Mouse (Mus musculus): Measurements from ENCODE around the gene Fgd2. TPM values are rescaled to one million over a fixed set of nuclear protein-coding genes. Genes with fewer than 3 reads are reported as not detected.
A peak's percentile ranks its signal among the peaks of the same experiment; 100 is the strongest.
"Not testable (repeated sequence)": the region's sequence is repeated elsewhere in the genome, so short reads cannot be mapped to it uniquely, and the experiment has no call there.

The Fgd2 gene
- polyA plus RNA-seq, 1 experiment = 2.1 TPM

DNA sequence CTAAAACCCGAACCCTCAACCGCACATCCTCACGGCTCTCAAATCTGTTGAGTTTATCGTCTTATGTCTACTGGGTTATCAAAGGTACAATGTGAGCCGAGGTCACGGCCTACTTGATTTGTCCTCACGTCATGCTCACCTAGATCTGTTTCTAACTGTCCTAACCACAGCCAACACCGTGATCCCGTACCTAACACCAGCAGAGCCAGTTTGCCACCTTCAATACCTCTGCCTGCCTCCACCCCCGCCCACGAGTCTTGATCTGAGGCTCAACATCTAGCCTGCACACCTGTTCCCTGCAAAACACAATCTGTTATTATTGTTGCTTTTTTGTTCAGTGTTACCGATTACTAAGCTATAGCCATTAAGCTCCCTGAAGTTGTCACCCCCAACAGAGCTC lies 15.4 kb upstream of the Fgd2 start:
- no peak overlapping the region for H3K4me3 ChIP-seq (ENCODE audit: insufficient read depth, low read depth, low read length)
- H3K4me1 ChIP-seq (ENCODE audit: control insufficient read depth, insufficient read depth, insufficient read length, low read length) = peaks cover 29% of the 10 kb centered on the region
- no peak overlapping the region for H3K27ac ChIP-seq (replicated peaks; ENCODE audit: low read depth, low read length)

DNA sequence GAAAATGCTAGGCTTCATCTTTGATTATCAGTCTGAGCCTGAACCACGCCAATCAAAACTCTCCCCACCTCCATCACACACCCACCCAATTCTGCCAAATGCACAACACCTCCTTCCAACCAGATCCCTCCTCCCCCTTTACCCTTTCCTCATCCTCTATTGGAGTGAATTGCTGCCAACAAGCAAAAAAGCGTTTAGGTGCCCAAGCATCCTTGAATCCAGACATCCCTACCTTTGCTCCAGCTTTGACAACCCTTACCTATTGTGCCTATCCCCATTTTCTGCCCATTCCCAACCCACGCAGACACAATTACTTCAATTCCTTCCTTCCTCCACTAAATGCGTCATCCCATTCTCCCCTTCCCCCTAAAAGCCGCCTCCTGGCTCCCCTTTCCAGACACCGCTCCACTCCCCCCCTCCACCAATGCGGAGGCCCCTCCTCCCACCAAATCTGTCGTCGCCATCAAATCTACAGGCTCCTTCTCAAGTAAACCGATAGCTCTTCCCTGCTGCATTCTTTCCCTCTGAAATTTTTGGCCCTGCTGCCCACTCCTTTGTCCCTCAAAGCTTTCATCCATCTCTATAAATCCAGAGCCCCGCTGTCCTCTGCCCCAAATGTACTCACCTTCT lies 14.1 kb upstream of the Fgd2 start:
- Histone ChIP-seq H3K4me3 (ENCODE audit: insufficient read depth, low read depth, low read length) (peak overlapping the region; percentile 95), H3K4me1 (ENCODE audit: control insufficient read depth, insufficient read depth, insufficient read length, low read length) (peaks cover 20% of the 10 kb centered on the region), H3K27ac (replicated peaks; ENCODE audit: low read depth, low read length) (peak overlapping the region; percentile 76)

DNA sequence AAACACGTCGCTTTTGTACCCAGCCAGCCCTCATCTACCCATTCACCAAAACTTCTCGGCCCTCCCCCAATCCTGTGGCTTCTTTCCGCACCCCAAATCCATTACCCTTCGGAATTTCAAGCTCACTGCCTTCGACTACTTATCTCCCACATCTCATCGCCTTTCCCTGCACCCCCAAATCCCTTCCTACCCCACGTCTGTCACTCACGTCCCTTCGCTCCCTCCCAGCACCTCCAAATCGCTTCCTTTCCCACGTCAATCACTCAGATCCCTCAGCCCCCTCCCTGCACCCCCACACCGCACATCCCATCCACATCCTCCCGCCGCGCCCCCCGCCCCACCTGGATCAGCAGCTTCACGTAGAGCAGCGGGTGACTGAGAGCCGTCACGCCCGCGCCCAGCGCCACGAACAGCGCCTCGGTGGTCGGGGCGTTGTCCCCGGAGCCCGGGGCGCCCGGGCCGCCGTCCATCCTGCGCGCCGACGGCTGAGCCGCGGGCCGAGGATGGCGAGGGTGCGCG lies 13.5 kb upstream of the Fgd2 start:
- Histone ChIP-seq H3K27ac (replicated peaks; ENCODE audit: low read depth, low read length) (peak overlapping the region; percentile 76), H3K4me1 (ENCODE audit: control insufficient read depth, insufficient read depth, insufficient read length, low read length) (peaks cover 14% of the 10 kb centered on the region), H3K4me3 (ENCODE audit: insufficient read depth, low read depth, low read length) (peak overlapping the region; percentile 95)

DNA sequence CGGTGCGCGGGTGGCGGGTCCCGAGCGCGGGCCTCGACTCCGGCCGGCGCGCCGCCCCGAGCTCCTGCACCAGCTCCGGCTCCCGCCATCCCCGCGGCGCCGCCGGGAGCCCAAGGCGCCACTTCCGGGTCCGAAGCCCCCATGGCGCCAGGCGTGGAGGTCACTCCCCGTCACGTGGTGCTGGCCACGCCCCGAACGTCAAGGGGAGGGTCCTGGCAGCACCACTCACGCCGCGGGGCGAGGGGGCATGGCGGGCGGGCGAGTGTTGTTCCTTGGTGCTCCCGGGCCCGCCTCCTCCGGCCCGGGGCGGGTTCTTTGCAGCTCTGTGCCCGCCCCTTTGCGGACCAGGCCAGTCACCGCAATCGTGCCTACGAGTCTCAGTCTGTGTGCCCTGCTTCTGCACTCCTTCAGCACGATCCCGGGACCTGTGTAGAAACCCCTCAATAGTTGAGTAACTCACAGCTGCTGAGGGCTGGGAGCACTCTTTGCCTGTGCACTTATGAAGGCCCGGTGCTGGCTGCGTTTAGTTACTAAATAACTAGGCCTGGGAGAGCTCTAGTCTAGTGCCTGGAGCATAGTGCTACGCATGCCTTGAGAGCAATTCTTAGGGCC lies 13.0 kb upstream of the Fgd2 start, which contains the start of gene Mtch1:
Gene Mtch1 (minus strand): TSS at position 290 of the 612 bp plus-strand sequence.
- Histone ChIP-seq H3K4me3 (ENCODE audit: insufficient read depth, low read depth, low read length) (peak within 1 kb of the TSS; percentile 95), H3K27ac (replicated peaks; ENCODE audit: low read depth, low read length) (peak within 1 kb of the TSS; percentile 76), H3K4me1 (ENCODE audit: control insufficient read depth, insufficient read depth, insufficient read length, low read length) (peaks cover 8% of the 10 kb centered on the region)

DNA sequence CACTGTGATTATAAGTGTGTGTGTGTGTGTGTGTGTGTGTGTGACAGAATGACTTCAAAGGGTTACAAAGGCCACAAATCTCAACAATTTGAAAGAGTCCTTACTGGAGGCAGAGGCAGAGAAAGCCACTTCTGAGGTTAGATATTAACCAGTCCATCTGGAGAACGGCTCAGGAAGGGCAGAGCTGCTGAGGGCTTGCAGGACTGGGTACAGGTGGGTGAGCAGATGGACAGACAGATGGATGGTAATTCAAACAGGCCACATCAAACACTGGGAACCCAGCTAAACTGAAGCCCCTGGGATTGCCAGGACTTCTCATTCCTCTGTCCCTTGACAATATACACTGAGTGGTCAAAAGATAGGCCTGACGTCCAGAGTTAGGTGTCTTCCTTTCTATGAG lies 11.7 kb upstream of the Fgd2 start:
- peaks cover 7% of the 10 kb centered on the region; the same call in 1 of the 2 replicates for H3K4me1 ChIP-seq (ENCODE audit: control insufficient read depth, insufficient read depth, insufficient read length, low read length)
- H3K4me3 ChIP-seq (ENCODE audit: insufficient read depth, low read depth, low read length) = no peak overlapping the region
- no peak overlapping the region for H3K27ac ChIP-seq (replicated peaks; ENCODE audit: low read depth, low read length)

DNA sequence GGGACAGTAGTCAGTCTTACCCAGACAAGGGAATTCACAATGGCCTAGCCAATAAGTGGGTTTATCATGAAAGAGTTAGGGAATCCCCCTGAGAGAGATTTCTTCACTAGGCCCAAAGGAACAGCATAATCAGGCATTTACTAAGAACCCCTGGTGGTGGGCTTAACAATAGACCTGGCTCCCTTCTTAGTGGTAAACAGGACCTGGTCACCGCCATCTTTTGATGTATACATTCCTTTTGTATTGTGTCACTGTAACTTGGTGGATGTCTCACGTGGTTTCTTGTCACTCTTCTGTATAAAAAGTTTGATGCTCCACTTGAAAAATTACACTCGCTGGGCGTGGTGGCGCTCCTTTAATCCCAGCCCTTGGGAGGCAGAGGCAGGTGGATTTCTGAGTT lies 9.7 kb upstream of the Fgd2 start:
- H3K4me3 ChIP-seq (ENCODE audit: insufficient read depth, low read depth, low read length); H3K27ac ChIP-seq (replicated peaks; ENCODE audit: low read depth, low read length): not testable (repeated sequence)
- H3K4me1 ChIP-seq (ENCODE audit: control insufficient read depth, insufficient read depth, insufficient read length, low read length) = peaks cover 10% of the 10 kb centered on the region

DNA sequence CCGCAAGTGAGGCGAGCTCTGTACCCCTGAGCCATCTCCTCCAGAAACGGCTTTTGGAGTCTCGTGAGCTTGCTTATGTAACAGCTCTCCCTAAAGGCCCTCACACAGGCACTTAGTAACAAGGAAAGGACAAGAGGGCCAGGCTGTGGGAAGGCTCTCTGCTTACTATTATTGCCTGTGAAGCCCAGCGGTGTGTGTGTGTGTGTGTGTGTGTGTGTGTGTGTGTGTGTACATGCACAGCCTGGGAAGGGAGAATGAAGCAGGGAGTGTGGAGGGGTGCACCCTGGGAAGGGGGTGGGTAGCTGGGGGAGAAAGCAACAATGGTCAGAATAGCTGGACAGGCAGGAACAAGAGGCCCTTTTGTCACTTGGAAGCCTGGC lies 5.3 kb upstream of the Fgd2 start:
- H3K4me3 ChIP-seq (ENCODE audit: insufficient read depth, low read depth, low read length) = no peak overlapping the region
- H3K4me1 ChIP-seq (ENCODE audit: control insufficient read depth, insufficient read depth, insufficient read length, low read length) = peaks cover 11% of the 10 kb centered on the region
- peak overlapping the region; percentile 87 for H3K27ac ChIP-seq (replicated peaks; ENCODE audit: low read depth, low read length)

DNA sequence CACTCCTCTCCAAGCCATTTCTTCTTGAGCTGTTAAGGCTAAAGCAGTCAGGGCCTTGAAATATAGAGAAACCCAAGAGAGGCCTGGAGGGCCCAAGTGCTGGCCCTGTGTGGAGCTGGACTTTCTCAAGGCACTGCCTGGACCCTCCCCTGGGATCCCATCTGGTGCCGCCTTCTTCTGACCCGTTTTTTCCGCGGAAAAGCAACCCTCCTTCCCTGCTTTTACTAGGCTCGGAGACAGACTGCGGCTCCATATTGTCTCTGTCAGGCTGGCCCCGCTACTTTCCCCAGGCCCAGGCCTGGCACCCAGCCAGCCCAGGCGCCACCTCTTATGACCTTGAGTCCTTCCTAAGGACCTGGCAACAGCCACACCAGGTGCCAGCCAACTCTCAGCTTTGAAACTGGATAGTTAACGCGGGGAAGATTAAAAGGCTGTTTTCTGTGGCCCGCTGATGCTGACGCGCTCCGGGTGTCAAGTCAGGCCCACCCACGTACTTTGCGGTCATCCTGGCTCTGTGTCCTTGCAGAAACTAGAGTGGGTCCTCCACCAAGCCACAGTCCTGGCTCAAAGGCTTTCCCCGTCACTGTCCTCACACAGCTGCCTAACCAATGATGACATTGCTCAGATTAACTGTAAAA lies 4.8 kb upstream of the Fgd2 start:
- H3K4me1 ChIP-seq (ENCODE audit: control insufficient read depth, insufficient read depth, insufficient read length, low read length) = peaks cover 11% of the 10 kb centered on the region
- peak overlapping the region; percentile 87 for H3K27ac ChIP-seq (replicated peaks; ENCODE audit: low read depth, low read length)
- peak overlapping the region; percentile 27 for H3K4me3 ChIP-seq (ENCODE audit: insufficient read depth, low read depth, low read length)

DNA sequence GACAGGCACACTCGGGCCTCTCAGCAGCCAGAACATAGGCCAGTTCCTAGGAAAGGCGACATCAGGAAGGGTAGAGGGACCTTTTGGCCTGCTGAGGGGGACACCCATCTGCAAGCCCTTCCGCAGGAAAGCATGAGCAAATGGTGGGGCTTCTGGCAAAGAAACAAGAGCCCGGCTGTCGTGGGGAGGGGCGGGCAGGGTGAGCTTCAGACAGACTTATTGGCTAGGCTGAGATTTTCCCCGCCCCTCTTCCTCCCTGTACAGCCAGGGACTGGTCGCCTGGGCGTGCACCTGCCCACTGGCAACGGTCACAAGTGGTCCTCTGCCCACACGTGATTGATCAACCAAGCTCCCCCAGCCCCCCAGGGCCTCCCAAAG lies 4.2 kb upstream of the Fgd2 start:
- Histone ChIP-seq H3K4me3 (ENCODE audit: insufficient read depth, low read depth, low read length) (peak overlapping the region; percentile 47), H3K27ac (replicated peaks; ENCODE audit: low read depth, low read length) (peak overlapping the region; percentile 87), H3K4me1 (ENCODE audit: control insufficient read depth, insufficient read depth, insufficient read length, low read length) (peaks cover 11% of the 10 kb centered on the region)

DNA sequence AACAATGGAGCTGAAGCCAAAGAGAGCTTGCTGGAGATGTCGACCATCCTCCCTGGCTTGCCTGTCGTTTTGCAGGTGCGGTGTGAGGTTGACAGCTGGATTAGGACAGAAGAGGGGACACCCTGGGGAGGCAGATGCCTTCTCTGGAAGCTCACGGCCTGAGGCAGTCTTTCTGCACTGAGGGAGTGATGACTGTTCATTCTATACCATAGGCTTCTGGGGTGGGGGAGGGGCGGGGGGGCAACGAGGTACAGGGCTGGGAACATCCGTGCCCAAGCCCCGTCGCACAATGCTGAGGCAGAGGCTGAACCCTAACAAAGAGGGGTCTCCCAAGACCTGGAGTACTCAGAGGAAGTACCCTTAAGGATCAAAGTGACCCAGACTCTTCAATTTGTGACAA lies 3.8 kb upstream of the Fgd2 start:
- peak overlapping the region; percentile 47 for H3K4me3 ChIP-seq (ENCODE audit: insufficient read depth, low read depth, low read length)
- H3K4me1 ChIP-seq (ENCODE audit: control insufficient read depth, insufficient read depth, insufficient read length, low read length) = peaks cover 11% of the 10 kb centered on the region
- H3K27ac ChIP-seq (replicated peaks; ENCODE audit: low read depth, low read length) = peak overlapping the region; percentile 87; the same call in 1 of the 2 replicates

DNA sequence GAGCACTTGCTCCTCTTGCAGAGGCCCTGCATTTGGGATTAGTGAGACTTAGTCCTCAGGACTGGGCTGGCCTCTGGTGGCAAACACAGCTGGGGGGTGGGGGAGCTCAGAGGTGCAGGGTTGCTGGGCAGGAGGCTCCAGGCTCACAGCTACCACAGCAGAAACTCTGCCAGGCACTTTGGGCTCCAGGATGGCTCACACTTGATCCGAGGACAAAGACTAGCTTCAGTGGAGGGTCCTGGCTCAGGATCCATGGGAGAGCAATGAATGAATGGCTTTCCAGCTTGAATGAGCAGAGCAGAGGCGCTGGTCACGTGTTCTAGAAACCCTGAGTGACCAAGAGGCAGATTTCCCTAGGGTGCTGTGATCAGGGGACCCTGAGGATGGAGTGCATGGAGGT lies 1.8 kb upstream of the Fgd2 start:
- Histone ChIP-seq H3K27ac (replicated peaks; ENCODE audit: low read depth, low read length) (no peak overlapping the region), H3K4me1 (ENCODE audit: control insufficient read depth, insufficient read depth, insufficient read length, low read length) (peaks cover 11% of the 10 kb centered on the region)

DNA sequence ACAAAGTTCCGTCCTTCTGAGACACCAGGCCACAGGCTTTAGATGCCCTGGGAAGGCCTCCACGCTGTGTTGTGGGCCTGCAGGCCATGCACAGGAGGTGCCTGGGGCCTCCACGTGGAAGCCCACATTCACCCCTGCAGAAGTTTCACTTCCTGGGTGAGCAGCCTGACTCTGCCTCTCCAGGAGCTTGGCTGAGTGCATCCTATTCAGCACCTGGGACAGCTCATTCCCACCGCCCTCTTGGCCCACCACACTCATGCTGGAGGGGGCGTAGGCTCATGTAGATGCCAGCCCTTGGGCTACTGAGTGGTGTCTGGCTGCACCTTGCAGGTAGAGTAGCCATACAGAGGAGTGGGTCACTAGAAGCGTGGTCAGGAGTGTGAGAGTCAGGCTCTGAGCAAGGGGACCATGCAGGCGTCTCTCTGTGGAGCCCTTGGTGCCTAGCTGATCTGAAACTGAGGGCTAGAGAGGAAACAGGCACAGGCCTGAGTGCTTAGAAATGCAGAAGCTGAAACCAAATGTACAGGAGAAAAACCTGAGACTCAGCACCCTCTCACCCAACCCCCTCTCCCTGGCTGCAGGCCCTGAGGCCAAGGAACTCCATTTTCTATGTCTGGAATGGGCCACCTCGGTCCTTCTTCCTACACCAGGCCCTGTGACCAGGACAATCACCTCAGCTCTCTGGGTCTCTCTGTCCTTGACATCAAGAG lies 1.4 kb downstream of the Fgd2 start:
- Histone ChIP-seq H3K4me3 (ENCODE audit: insufficient read depth, low read depth, low read length) (peak overlapping the region; percentile 41), H3K27ac (replicated peaks; ENCODE audit: low read depth, low read length) (no peak overlapping the region), H3K4me1 (ENCODE audit: control insufficient read depth, insufficient read depth, insufficient read length, low read length) (0 out of 2 replicates have a peak, but pooled peaks cover 2% of the 10 kb centered on the region)

More for the DNA sequence above, 1.8 kb upstream of the Fgd2 start:
- H3K4me3 ChIP-seq (ENCODE audit: insufficient read depth, low read depth, low read length) = no peak overlapping the region

DNA sequence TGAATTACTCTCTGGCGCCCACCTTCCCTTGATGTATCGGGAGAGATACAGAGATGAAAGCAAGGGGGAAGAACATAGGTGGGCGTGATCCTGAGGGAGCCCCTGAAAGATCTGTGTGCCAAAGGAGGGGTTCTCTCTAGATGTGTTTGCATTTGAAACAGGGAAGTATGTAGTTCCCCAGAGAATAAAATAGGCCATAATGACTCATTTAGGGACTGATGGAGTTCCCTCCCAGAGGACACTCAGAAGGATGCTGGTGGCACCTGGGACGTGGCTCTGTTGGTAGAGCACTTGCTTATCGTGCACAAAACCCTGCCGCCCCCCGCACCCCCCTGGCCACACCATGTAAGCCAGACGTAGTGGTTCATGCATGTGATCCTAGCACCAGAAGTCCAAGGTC lies 2.4 kb downstream of the Fgd2 start:
- Histone ChIP-seq H3K4me3 (ENCODE audit: insufficient read depth, low read depth, low read length) (no peak overlapping the region), H3K4me1 (ENCODE audit: control insufficient read depth, insufficient read depth, insufficient read length, low read length) (0 out of 2 replicates have a peak, but pooled peaks cover 2% of the 10 kb centered on the region), H3K27ac (replicated peaks; ENCODE audit: low read depth, low read length) (no peak overlapping the region)

DNA sequence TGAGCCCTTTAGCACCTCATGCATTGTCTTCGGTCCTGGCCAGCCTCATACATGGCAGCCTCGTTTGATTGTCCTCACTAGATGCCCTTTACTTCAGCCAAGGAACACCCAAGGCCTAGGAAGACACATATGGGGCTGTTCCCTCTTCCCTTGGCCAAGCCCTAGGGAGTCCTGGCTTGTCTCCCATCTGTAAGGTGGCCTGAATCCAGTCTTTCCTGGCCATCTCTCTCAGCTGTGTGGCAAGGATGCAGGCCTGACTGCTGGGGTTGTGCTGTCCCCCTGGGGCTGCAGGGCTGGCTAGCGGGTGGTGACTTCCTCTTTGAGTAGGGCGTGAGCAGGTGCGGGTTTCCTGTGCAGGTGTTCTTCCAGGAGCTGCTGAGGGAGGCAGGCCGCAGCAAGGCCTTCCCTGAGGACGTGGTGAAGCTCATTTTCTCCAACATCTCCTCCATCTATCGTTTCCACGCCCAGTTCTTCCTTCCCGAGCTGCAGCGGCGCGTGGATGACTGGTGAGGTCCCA lies 4.4 kb downstream of the Fgd2 start:
- H3K4me1 ChIP-seq (ENCODE audit: control insufficient read depth, insufficient read depth, insufficient read length, low read length) = 0 out of 2 replicates have a peak, but pooled peaks cover 2% of the 10 kb centered on the region
- H3K4me3 ChIP-seq (ENCODE audit: insufficient read depth, low read depth, low read length) = no peak overlapping the region
- H3K27ac ChIP-seq (replicated peaks; ENCODE audit: low read depth, low read length) = no peak overlapping the region

DNA sequence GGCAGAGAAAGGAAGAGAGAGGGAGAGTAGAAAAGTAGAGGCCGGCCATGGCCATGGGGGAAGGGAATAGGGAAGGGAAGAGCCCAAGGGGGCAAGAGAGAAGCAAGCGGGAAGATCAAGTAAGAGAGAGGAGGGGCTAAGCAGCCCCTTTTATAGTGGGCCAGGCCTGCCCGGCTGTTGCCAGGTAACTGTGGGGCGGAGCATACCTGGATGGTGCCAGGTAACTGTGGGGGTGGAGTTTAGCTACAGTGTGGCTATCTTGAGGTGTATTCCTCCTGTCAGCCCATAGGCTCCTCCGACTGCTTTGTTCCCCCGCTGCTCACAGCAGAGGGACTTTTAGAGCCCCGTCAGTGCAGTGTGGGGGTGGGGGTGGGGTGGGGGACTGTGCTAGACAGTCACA lies 8.0 kb downstream of the Fgd2 start:
- no peak overlapping the region for H3K27ac ChIP-seq (replicated peaks; ENCODE audit: low read depth, low read length)
- H3K4me1 ChIP-seq (ENCODE audit: control insufficient read depth, insufficient read depth, insufficient read length, low read length) = 0 out of 2 replicates have a peak, but pooled peaks cover 2% of the 10 kb centered on the region
- H3K4me3 ChIP-seq (ENCODE audit: insufficient read depth, low read depth, low read length) = no peak overlapping the region

Measured in brown adipose tissue, adult 24 weeks (tissue).